Mouse (Mus musculus): ENCODE data around the gene Gpa33. TPM values are rescaled to one million over a fixed set of nuclear protein-coding genes. Genes with fewer than 3 reads are reported as not detected.

Gene Gpa33
- not detected for total RNA-seq (2021)
- long read RNA-seq, experiment 1: 0 reads
- long read RNA-seq, experiment 2: 0 reads

GRCm38 (mm10) chr1:166130224-166130860, at the start of gene Gpa33:
TSS of gene Gpa33 (plus strand) at chr1:166130238.
- intact Hi-C loops (cut with DNase I): no loop called here

GRCm38 (mm10) chr1:166088446-166089170, 41.4 kb upstream of the Gpa33 start:
- intact Hi-C loops (cut with DNase I): no loop called here
- no peak for DNase-seq

More at GRCm38 (mm10) chr1:166130224-166130860, at the start of gene Gpa33:
- no peak for DNase-seq

DNA sequence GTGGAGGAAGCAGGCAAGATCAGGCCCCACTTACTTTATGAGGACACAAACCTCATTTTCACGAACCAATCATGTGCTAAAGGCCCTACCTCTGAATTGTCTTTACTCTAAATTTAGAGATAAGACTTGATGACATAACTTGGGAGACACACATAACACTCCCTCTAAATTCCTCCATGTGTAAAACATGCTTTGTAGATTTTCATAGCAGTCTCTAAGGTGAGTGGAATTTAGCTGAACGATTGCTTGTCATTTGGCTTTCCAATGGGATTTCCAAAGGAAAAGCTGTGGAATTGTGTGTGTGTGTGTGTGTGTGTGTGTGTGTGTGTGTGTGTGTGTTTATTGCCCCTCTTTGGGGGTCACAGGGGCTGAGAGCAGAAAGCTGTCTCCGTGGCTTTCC, 40.7 kb upstream of the Gpa33 start:
- no peak for DNase-seq
- intact Hi-C loops (cut with DNase I): no loop called here

GRCm38 (mm10) chr1:166089739-166090138, 40.3 kb upstream of the Gpa33 start:
- intact Hi-C loops (cut with DNase I): no loop called here
- DNase-seq: no peak

GRCm38 (mm10) chr1:166090306-166090705, 39.7 kb upstream of the Gpa33 start:
- DNase-seq: no peak
- intact Hi-C loops (cut with DNase I): no loop called here

- intact Hi-C loops (cut with DNase I): no loop called here
Observed at GRCm38 (mm10) chr1:166094462-166094861, 35.6 kb upstream of the Gpa33 start.

DNA sequence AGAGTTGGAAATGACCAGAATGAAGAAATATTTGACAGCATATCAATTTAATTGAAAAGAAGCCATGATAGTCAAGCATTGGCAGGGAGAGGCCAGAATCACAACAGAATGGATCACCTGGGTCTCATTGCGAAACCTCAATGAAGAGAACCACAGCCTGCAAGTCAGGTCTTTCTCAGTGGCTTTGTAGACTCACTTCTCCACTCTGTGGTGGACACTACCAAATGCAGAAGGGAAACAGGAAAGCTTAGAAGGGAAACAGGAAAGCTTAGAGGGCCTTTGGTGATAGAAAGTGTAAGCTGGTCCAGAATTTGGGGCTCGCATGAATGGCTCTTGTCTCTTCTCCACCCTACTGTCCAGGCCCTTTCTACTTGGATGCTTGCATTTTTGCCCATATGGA, 31.9 kb upstream of the Gpa33 start:
- intact Hi-C loops (cut with DNase I): no loop called here

More at GRCm38 (mm10) chr1:166094462-166094861, 35.6 kb upstream of the Gpa33 start:
- no peak for DNase-seq

DNA sequence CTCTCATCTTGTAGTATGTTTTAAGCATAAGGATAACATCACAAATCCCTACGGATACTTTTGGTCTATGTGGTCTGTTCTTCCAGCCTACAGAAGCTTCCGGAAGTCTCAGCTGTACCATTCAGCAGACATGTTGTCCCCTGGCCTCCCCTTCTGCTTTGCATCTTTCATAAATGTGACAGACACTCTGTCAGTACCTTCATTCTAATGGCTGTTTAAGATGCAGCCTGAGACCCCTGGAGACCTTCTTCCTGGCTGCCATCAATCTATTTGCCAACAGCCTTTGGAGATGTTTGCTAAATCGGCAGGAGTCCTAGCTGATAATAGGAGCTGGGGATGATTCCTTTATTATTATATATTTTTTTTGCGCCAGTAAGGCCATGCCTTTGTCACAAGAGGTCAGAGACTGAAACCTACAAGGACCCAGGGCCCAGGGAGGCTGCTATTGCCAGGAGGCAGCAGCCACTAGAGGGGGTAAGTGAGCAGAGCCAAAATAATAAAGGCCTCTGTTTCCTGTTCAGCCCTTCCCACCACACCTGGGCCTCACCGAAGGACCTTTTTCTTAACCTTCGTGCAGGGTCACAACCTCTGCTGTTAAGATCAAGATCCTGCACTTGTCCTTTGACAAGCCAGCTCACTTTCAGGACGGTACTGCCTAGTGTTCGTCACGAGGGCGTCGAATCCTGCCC, 27.0 kb upstream of the Gpa33 start:
- DNase-seq: peak; percentile 15 to 50
- intact Hi-C loops (cut with DNase I): loop anchor here (2.0 kb wide), 1 partner anchor 50 kb away; no protein-coding TSS in a partner anchor

More for the DNA sequence above, 31.9 kb upstream of the Gpa33 start:
- no peak for DNase-seq

DNA sequence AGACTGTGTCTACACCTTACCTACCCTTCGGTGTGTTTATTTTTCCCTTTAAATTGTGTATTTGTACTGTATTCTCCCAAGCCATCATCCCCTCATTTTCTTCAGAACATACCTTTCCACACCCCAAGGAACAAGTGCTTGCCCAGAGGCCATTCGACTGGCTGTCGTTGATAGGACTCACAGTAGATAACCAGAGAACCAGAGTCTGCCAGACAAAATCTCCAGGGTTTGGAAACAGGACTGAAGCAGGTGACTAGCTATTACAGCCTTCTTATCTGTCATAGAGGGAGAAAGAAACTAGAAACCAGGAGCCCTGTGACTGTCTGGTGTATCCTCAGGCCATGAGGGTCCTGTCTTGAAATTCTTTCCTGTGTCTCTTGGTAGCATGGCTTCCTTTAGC, 25.2 kb upstream of the Gpa33 start:
- intact Hi-C loops (cut with DNase I): no loop called here
- DNase-seq: no peak

- DNase-seq: no peak
- intact Hi-C loops (cut with DNase I): no loop called here
Observed at GRCm38 (mm10) chr1:166105464-166105863, 24.6 kb upstream of the Gpa33 start.

DNA sequence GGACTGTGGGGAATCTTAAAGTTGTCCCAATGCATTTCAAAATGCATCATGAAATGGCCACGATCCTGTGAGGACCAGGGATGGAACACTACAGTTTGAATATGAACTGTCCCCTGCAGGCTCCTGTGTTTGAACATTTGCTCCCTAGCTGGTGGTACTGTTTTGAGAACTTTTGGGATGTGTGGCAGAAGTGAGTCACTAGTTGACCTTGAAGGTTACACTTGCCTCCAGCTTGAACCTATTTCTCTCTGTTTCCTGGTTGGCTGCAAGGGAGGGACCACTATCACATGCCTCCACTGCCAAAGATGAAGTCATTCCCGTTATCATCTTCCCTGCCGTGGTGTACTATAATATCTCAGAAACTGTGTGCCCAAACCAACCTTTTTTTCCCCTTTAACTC, 15.1 kb upstream of the Gpa33 start:
- intact Hi-C loops (cut with DNase I): no loop called here
- no peak for DNase-seq

- DNase-seq: no peak
- intact Hi-C loops (cut with DNase I): no loop called here
Observed at GRCm38 (mm10) chr1:166115719-166116118, 14.3 kb upstream of the Gpa33 start.

DNA sequence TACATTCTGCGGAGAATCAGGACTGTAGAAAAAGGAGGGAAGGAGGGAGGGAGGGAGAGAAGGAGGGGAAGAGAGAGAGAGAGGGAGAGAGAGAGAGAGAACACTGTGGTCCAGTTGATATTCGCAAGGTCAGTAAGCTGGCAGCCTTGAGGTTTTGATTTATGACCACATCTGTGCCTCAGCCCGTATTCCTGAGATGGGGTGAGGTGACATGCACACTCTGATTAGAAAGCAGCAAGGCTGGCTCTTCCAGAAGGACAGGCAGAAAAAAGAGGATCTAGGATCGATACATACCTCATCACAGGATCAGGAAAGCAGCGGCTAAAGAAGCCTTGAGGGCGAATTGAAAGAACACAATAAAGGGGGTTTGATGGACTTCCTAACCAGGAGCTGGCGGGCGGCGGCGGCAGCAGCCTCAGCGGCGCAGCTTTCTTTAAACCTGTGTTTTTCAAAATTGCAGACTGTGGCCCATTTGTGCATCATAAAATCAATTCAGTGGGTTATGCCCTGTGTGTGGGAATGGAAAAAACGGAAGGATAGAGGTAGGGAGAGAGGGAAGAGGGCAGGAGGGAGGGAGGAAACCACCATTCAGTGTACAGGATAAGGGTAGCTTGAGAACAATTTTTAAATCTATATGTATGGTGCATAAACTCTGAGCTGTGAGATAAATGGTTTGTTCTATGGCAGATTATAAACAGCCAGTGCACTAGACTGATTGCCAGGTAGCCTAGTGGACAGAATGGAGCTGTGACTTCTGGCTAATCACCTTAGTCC, 12.0 kb upstream of the Gpa33 start:
- no peak for DNase-seq
- intact Hi-C loops (cut with DNase I): no loop called here

DNA sequence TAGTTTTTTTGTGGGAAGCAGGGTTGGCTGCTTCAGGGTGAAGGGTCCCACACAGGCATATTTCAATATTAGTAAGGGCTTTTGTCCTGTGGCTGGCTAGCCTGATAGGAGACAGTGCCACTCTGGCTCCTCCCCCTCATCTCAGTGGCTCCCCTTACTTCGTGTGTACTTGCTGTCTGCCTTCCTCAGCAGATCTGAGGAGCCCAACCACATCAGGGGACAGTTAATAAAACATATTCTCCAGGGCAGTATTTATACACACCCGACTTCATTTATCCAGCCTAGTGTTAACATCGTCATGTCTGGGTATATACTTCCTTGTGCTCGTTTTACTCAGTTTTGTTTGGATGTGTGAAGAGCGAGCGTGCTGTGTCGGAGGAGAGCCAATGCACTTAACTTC, 7.9 kb upstream of the Gpa33 start:
- DNase-seq: no peak

GRCm38 (mm10) chr1:166123045-166123444, 7.0 kb upstream of the Gpa33 start:
- DNase-seq: no peak
- intact Hi-C loops (cut with DNase I): no loop called here

More for the DNA sequence above, 7.9 kb upstream of the Gpa33 start:
- intact Hi-C loops (cut with DNase I): no loop called here

DNA sequence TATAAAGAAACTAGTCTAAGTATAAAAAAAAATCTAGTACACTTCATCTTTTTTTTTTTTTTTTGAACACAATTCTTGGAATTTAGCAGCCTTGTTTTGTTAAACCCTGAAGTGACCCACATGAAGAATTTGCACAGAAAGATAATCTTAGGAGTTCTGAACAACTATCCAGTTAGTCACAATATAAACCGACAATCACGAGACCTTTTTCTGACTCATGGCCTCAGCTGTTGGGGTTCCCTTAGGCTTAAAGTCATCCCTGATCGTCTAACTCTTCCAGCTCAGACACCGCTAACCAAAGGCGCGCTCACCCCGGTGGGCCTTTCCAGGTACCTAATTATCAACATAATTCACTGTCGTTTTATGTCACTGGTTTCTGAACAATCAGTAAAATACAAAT, 6.3 kb upstream of the Gpa33 start:
- no peak for DNase-seq
- intact Hi-C loops (cut with DNase I): no loop called here

- no peak for DNase-seq
- intact Hi-C loops (cut with DNase I): no loop called here
Observed at GRCm38 (mm10) chr1:166124932-166125593, 5.0 kb upstream of the Gpa33 start.

DNA sequence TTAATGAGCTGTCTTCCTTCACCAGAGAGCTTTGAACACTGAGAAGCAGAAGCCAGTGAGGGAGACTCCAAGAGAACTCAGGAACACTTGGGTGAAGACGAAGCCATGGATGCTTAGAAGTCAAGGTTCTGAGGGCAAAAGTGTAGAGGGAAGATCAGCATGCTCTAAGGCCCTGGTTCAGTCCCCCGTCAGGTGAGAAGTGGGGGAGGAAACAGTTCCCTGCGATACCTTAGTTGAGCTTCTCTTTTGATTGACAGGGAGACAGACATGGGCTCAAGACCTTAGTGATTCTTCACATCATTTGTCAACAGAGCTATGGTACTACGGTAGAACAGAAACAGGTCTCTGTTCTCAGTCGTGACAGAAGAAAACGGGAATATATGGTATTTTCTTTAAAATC, 3.7 kb upstream of the Gpa33 start:
- DNase-seq: no peak
- intact Hi-C loops (cut with DNase I): no loop called here

GRCm38 (mm10) chr1:166126795-166127194, 3.2 kb upstream of the Gpa33 start:
- intact Hi-C loops (cut with DNase I): no loop called here
- DNase-seq: peak; percentile 19 to 54

GRCm38 (mm10) chr1:166127719-166128118, 2.3 kb upstream of the Gpa33 start, which contains the start of gene Dusp27:
TSS of gene Dusp27 (minus strand) at chr1:166127922.
- peak in 1 of 2 experiments; percentile 35 for DNase-seq
- intact Hi-C loops (cut with DNase I): no loop called here

All from heart, postnatal 14 days (tissue).